In genomic region chr1:73737083-73737482, GRCm38 (mm10) we compare ENCODE assay signal across 8 mouse cellular contexts.
DNase-seq lines count a peak whose midpoint lies in the region; ATAC-seq lines count a peak whose summit lies in the region.

No protein-coding gene starts in this region.

- H3K36me3 ChIP-seq in heart, embryonic 10.5 days = no peaks in the 10 kb centered on the region
- H3K36me3 ChIP-seq in embryonic facial prominence, embryonic 11.5 days (replicated peaks; ENCODE audit: control insufficient read depth, insufficient read depth, low read depth, low read length) = no peaks in the 10 kb centered on the region

- H3K27me3 ChIP-seq in heart, embryonic 10.5 days (ENCODE audit: insufficient read depth, poor library complexity, severe bottlenecking) = no peaks in the 10 kb centered on the region
- H3K27me3 ChIP-seq in embryonic facial prominence, embryonic 11.5 days (ENCODE audit: control insufficient read depth, insufficient read depth, low read length) = no peaks in the 10 kb centered on the region

- no peaks in the 10 kb centered on the region for H3K9me3 ChIP-seq in heart, embryonic 10.5 days
- H3K9me3 ChIP-seq in embryonic facial prominence, embryonic 11.5 days (replicated peaks; ENCODE audit: control insufficient read depth, low read length) = no peaks in the 10 kb centered on the region

- DNase-seq in heart, embryonic 10.5 days (ENCODE audit: low spot score) = peak; percentile 86
- DNase-seq in heart, adult 8-10 months (ENCODE audit: low spot score) = no peak
- DNase-seq in ES-CJ7 (ENCODE audit: low read depth, low spot score) = peak; percentile 39
- DNase-seq in embryonic facial prominence, embryonic 11.5 days (ENCODE audit: low spot score) = peak; percentile 33
- peak; percentile 79 to 81 for DNase-seq in kidney, postnatal 25 days
- DNase-seq in Muller cell, postnatal 12 days (ENCODE audit: inconsistent ontology term) = no peak
- DNase-seq in left cerebral cortex, adult 11 months (ENCODE audit: low spot score) = no peak

- H3K4me2 ChIP-seq in embryonic facial prominence, embryonic 11.5 days (ENCODE audit: low read depth, low read length) = no peak overlapping the region

- H3K4me1 ChIP-seq in heart, embryonic 10.5 days = no peaks in the 10 kb centered on the region
- no peaks in the 10 kb centered on the region for H3K4me1 ChIP-seq in embryonic facial prominence, embryonic 11.5 days (ENCODE audit: control insufficient read depth, insufficient read depth, low read length)

- ATAC-seq in embryonic facial prominence, embryonic 11.5 days (replicated peaks; ENCODE audit: insufficient number of reproducible peaks, low FRiP score, low TSS enrichment, low read depth) = no peak
- ATAC-seq in megakaryocyte progenitor cell, adult 5-6 weeks (replicated peaks; ENCODE audit: poor library complexity) = no peak

- H3K27ac ChIP-seq in heart, embryonic 10.5 days = no peak overlapping the region
- no peak overlapping the region for H3K27ac ChIP-seq in embryonic facial prominence, embryonic 11.5 days (replicated peaks; ENCODE audit: low read depth, low read length)

- H3K9ac ChIP-seq in embryonic facial prominence, embryonic 11.5 days (replicated peaks; ENCODE audit: low read length) = no peak overlapping the region

- H3K4me3 ChIP-seq in heart, embryonic 10.5 days = no peak overlapping the region
- no peak overlapping the region for H3K4me3 ChIP-seq in embryonic facial prominence, embryonic 11.5 days (ENCODE audit: low read depth, low read length)

Comparison
In these comparisons a context has a peak if more than half of its experiments do, and no peak if none do; other contexts are left out.
1. DNase-seq: peak in heart, embryonic 10.5 days (single experiment), ES-CJ7 (single experiment), embryonic facial prominence, embryonic 11.5 days (single experiment) and kidney, postnatal 25 days (2 of 2); none in heart, adult 8-10 months (single experiment), Muller cell, postnatal 12 days (single experiment) and left cerebral cortex, adult 11 months (single experiment).